Mouse (Mus musculus): ENCODE results near the gene Ppp1r3f. TPM values are rescaled to one million over a fixed set of nuclear protein-coding genes. Genes with fewer than 3 reads are reported as not detected.

Gene Ppp1r3f
- 1.3 and 1.6 TPM in 2 replicates for polyA plus RNA-seq (2016; fragmentation: Nextera tagmentation; extraction: Ambion mirVana)

- Histone ChIP-seq H3K9me3 (peaks cover 11% of the 10 kb centered on the region; the same call in 1 of the 2 replicates), H3K36me3 (replicated peaks) (no peaks in the 10 kb centered on the region), H3K4me1 (peaks cover 20% of the 10 kb centered on the region), H3K4me3 (peak within 1 kb of the TSS; percentile 66), H3K27ac (peak within 1 kb of the TSS; percentile 95), H3K27me3 (ENCODE audit: poor library complexity, severe bottlenecking) (no peaks in the 10 kb centered on the region)
- WGBS = 19% methylated on average over 65 of the region's 65 CpGs
- peak; percentile 90 for DNase-seq (ENCODE audit: extremely low spot score, low spot score)
Measured at GRCm38 (mm10) chrX:7574087-7574884, at the start of gene Ppp1r3f. Gene Ppp1r3f (minus strand): TSS chrX:7574283.

GRCm38 (mm10) chrX:7617889-7618551 lies 43.9 kb upstream of the Ppp1r3f start:
- Histone ChIP-seq H3K36me3 (replicated peaks) (no peaks in the 10 kb centered on the region), H3K27me3 (ENCODE audit: poor library complexity, severe bottlenecking) (no peaks in the 10 kb centered on the region), H3K27ac (no peak overlapping the region), H3K9me3 (no peaks in the 10 kb centered on the region), H3K4me3 (no peak overlapping the region), H3K4me1 (no peaks in the 10 kb centered on the region)
- no peak for DNase-seq (ENCODE audit: extremely low spot score, low spot score)
- WGBS = 83% methylated on average over 12 of the region's 12 CpGs

- Histone ChIP-seq H3K9me3 (no peaks in the 10 kb centered on the region), H3K36me3 (replicated peaks) (no peaks in the 10 kb centered on the region), H3K4me1 (peaks cover 5% of the 10 kb centered on the region; the same call in 1 of the 2 replicates), H3K27me3 (ENCODE audit: poor library complexity, severe bottlenecking) (peaks cover 32% of the 10 kb centered on the region), H3K27ac (no peak overlapping the region), H3K4me3 (peak overlapping the region; percentile 49)
- peak; percentile 16 for DNase-seq (ENCODE audit: extremely low spot score, low spot score)
- 22% methylated on average over 26 of the region's 26 CpGs for WGBS
Measured at GRCm38 (mm10) chrX:7610536-7611258, 36.6 kb upstream of the Ppp1r3f start.

- H3K27me3 ChIP-seq (ENCODE audit: poor library complexity, severe bottlenecking) = peaks cover 32% of the 10 kb centered on the region
- H3K4me3 ChIP-seq = peak overlapping the region; percentile 49
- no peak overlapping the region for H3K27ac ChIP-seq
- H3K9me3 ChIP-seq = no peaks in the 10 kb centered on the region
- no peak for DNase-seq (ENCODE audit: extremely low spot score, low spot score)
- H3K4me1 ChIP-seq = peaks cover 5% of the 10 kb centered on the region; the same call in 1 of the 2 replicates
- 16% methylated on average over 21 of the region's 21 CpGs for WGBS
- no peaks in the 10 kb centered on the region for H3K36me3 ChIP-seq (replicated peaks)
Measured at GRCm38 (mm10) chrX:7610035-7610434, 36.0 kb upstream of the Ppp1r3f start.

GRCm38 (mm10) chrX:7606783-7607182 lies 32.7 kb upstream of the Ppp1r3f start, which contains the start of gene Cacna1f:
Gene Cacna1f (plus strand): TSS chrX:7607083.
- no peaks in the 10 kb centered on the region for H3K9me3 ChIP-seq
- peaks cover 9% of the 10 kb centered on the region for H3K36me3 ChIP-seq (replicated peaks)
- H3K27me3 ChIP-seq (ENCODE audit: poor library complexity, severe bottlenecking) = peaks cover 32% of the 10 kb centered on the region
- 82% methylated on average over 6 of the region's 6 CpGs for WGBS
- no peak for DNase-seq (ENCODE audit: extremely low spot score, low spot score)
- no peak within 1 kb of the TSS for H3K27ac ChIP-seq
- H3K4me3 ChIP-seq = no peak within 1 kb of the TSS
- H3K4me1 ChIP-seq = peaks cover 15% of the 10 kb centered on the region

GRCm38 (mm10) chrX:7605575-7605941 lies 31.5 kb upstream of the Ppp1r3f start:
- 49% methylated on average over 8 of the region's 8 CpGs for WGBS
- DNase-seq (ENCODE audit: extremely low spot score, low spot score) = no peak

GRCm38 (mm10) chrX:7604879-7605574 lies 30.9 kb upstream of the Ppp1r3f start, which contains the start of gene Ccdc22:
Gene Ccdc22 (minus strand): TSS chrX:7605517.
- WGBS = 20% methylated on average over 28 of the region's 28 CpGs
- peaks cover 16% of the 10 kb centered on the region for H3K27me3 ChIP-seq (ENCODE audit: poor library complexity, severe bottlenecking)
- H3K27ac ChIP-seq = peak within 1 kb of the TSS; percentile 80

More at GRCm38 (mm10) chrX:7605575-7605941, 31.5 kb upstream of the Ppp1r3f start:
- Histone ChIP-seq H3K4me1 (peaks cover 15% of the 10 kb centered on the region), H3K9me3 (no peaks in the 10 kb centered on the region), H3K27me3 (ENCODE audit: poor library complexity, severe bottlenecking) (peaks cover 20% of the 10 kb centered on the region), H3K36me3 (replicated peaks) (peaks cover 9% of the 10 kb centered on the region), H3K4me3 (no peak overlapping the region), H3K27ac (no peak overlapping the region)

GRCm38 (mm10) chrX:7604004-7604403 lies 29.9 kb upstream of the Ppp1r3f start:
- peaks cover 5% of the 10 kb centered on the region; the same call in 1 of the 2 replicates for H3K27me3 ChIP-seq (ENCODE audit: poor library complexity, severe bottlenecking)
- no peak for DNase-seq (ENCODE audit: extremely low spot score, low spot score)
- WGBS = 92% methylated on average over 7 of the region's 7 CpGs
- peak overlapping the region; percentile 55; the same call in 1 of the 2 replicates for H3K4me3 ChIP-seq
- peaks cover 23% of the 10 kb centered on the region for H3K36me3 ChIP-seq (replicated peaks)
- no peak overlapping the region for H3K27ac ChIP-seq
- H3K9me3 ChIP-seq = no peaks in the 10 kb centered on the region
- H3K4me1 ChIP-seq = peaks cover 10% of the 10 kb centered on the region

More at GRCm38 (mm10) chrX:7604879-7605574, 30.9 kb upstream of the Ppp1r3f start, which contains the start of gene Ccdc22:
- Histone ChIP-seq H3K4me3 (peak within 1 kb of the TSS; percentile 55), H3K4me1 (peaks cover 12% of the 10 kb centered on the region), H3K36me3 (replicated peaks) (peaks cover 14% of the 10 kb centered on the region), H3K9me3 (no peaks in the 10 kb centered on the region)
- peak; percentile 78 for DNase-seq (ENCODE audit: extremely low spot score, low spot score)

- no peak overlapping the region for H3K27ac ChIP-seq
- H3K4me3 ChIP-seq = no peak overlapping the region
- WGBS = 92% methylated on average over 9 of the region's 9 CpGs
- no peaks in the 10 kb centered on the region for H3K27me3 ChIP-seq (ENCODE audit: poor library complexity, severe bottlenecking)
- no peaks in the 10 kb centered on the region for H3K9me3 ChIP-seq
- no peak for DNase-seq (ENCODE audit: extremely low spot score, low spot score)
- peaks cover 84% of the 10 kb centered on the region for H3K36me3 ChIP-seq (replicated peaks)
- H3K4me1 ChIP-seq = no peaks in the 10 kb centered on the region
Measured at GRCm38 (mm10) chrX:7595371-7595770, 21.3 kb upstream of the Ppp1r3f start.

GRCm38 (mm10) chrX:7586356-7586755 lies 12.3 kb upstream of the Ppp1r3f start:
- H3K9me3 ChIP-seq = no peaks in the 10 kb centered on the region
- no peak overlapping the region for H3K4me3 ChIP-seq
- H3K27ac ChIP-seq = no peak overlapping the region
- H3K27me3 ChIP-seq (ENCODE audit: poor library complexity, severe bottlenecking) = no peaks in the 10 kb centered on the region
- WGBS = 96% methylated on average over 5 of the region's 5 CpGs
- H3K4me1 ChIP-seq = no peaks in the 10 kb centered on the region
- peaks cover 25% of the 10 kb centered on the region for H3K36me3 ChIP-seq (replicated peaks)
- no peak for DNase-seq (ENCODE audit: extremely low spot score, low spot score)

GRCm38 (mm10) chrX:7583881-7584280 lies 9.8 kb upstream of the Ppp1r3f start:
- no peak overlapping the region for H3K27ac ChIP-seq
- DNase-seq (ENCODE audit: extremely low spot score, low spot score) = no peak
- no peak overlapping the region for H3K4me3 ChIP-seq
- peaks cover 5% of the 10 kb centered on the region; the same call in 1 of the 2 replicates for H3K36me3 ChIP-seq (replicated peaks)
- no peaks in the 10 kb centered on the region for H3K4me1 ChIP-seq
- H3K9me3 ChIP-seq = no peaks in the 10 kb centered on the region
- no peaks in the 10 kb centered on the region for H3K27me3 ChIP-seq (ENCODE audit: poor library complexity, severe bottlenecking)
- WGBS = 97% methylated on average over 11 of the region's 11 CpGs

GRCm38 (mm10) chrX:7581151-7581550 lies 7.1 kb upstream of the Ppp1r3f start:
- H3K27ac ChIP-seq = no peak overlapping the region
- H3K36me3 ChIP-seq (replicated peaks) = no peaks in the 10 kb centered on the region; the same call in 1 of the 2 replicates
- no peak for DNase-seq (ENCODE audit: extremely low spot score, low spot score)
- no peak overlapping the region for H3K4me3 ChIP-seq
- WGBS = 96% methylated on average over 2 of the region's 2 CpGs
- H3K27me3 ChIP-seq (ENCODE audit: poor library complexity, severe bottlenecking) = no peaks in the 10 kb centered on the region
- no peaks in the 10 kb centered on the region for H3K9me3 ChIP-seq
- H3K4me1 ChIP-seq = no peaks in the 10 kb centered on the region

All from forebrain, embryonic 10.5 days (tissue).